Mouse (Mus musculus): Measurements from ENCODE around the gene Fam69b. TPM values are rescaled to one million over a fixed set of nuclear protein-coding genes. Genes with fewer than 3 reads are reported as not detected.

Gene Fam69b
- 24.4 and 49.4 TPM in 2 replicates for polyA plus RNA-seq (2012; ENCODE audit: insufficient read depth, insufficient read length, missing spikeins)

DNA sequence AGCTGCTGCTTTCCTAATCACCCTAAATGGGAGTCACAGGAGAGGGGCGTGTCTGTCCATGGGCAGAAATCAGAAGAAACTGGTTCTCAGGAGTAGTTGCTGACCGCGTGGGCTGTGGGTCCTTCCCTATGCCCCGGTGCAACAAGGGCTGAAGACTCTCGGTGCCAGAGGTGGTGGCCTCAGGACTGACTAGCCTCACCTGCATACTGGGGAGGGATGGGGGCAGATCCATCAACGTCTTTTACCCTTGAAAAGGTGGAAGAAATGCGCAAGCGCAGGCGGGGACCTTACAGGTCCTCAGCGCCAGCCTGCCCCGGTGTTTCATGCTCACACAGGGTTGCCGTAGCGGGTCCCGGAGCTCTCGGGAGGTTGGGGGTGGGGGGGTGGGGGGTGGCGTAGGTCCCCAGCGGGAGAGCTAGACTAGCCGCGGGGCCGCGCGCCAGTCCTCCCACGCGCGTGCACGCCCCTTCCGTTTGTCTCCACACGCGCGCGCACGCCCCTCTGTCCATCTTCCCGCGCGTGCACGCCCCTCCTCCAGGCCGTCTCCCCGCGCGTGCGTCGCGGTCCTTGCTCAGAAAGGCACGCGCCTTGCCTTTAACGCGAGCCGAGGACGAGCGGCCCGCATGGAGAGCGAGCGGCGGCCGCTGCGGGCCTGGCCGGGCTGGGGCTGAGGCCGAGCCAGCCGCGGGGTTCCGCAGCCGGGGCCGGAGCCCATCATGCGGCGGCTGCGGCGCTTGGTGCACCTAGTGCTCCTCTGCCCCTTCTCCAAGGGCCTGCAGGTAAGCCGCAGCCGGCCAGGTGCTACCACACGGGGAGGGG is at the start of gene Fam69b:
TSS of gene Fam69b (plus strand) at position 537 of the 819 bp plus-strand sequence.
- H3K4me1 ChIP-seq (ENCODE audit: control insufficient read depth, insufficient read depth, insufficient read length, low read length) = no peaks in the 10 kb centered on the region
- H3K4me3 ChIP-seq (ENCODE audit: insufficient read depth, low read depth, low read length) = peak within 1 kb of the TSS; percentile 51
- H3K27ac ChIP-seq (replicated peaks; ENCODE audit: low read depth, low read length) = peak within 1 kb of the TSS; percentile 30

- peak within 1 kb of the TSS; percentile 45 for H3K4me3 ChIP-seq (ENCODE audit: insufficient read depth, low read depth, low read length)
- H3K4me1 ChIP-seq (ENCODE audit: control insufficient read depth, insufficient read depth, insufficient read length, low read length) = peaks cover 31% of the 10 kb centered on the region
- H3K27ac ChIP-seq (replicated peaks; ENCODE audit: low read depth, low read length) = peak within 1 kb of the TSS; percentile 99
Observed at GRCm38 (mm10) chr2:26579714-26580113, 48.5 kb upstream of the Fam69b start, which contains the start of gene Egfl7. TSS of gene Egfl7 (plus strand) at chr2:26580014.

GRCm38 (mm10) chr2:26580751-26581150 is 47.5 kb upstream of the Fam69b start:
- H3K4me3 ChIP-seq (ENCODE audit: insufficient read depth, low read depth, low read length) = peak overlapping the region; percentile 45
- H3K27ac ChIP-seq (replicated peaks; ENCODE audit: low read depth, low read length) = peak overlapping the region; percentile 99
- peaks cover 26% of the 10 kb centered on the region for H3K4me1 ChIP-seq (ENCODE audit: control insufficient read depth, insufficient read depth, insufficient read length, low read length)

- Histone ChIP-seq H3K4me1 (ENCODE audit: control insufficient read depth, insufficient read depth, insufficient read length, low read length) (peaks cover 17% of the 10 kb centered on the region), H3K4me3 (ENCODE audit: insufficient read depth, low read depth, low read length) (peak overlapping the region; percentile 56), H3K27ac (replicated peaks; ENCODE audit: low read depth, low read length) (peak overlapping the region; percentile 99)
Observed at GRCm38 (mm10) chr2:26582203-26582602, 46.1 kb upstream of the Fam69b start.

DNA sequence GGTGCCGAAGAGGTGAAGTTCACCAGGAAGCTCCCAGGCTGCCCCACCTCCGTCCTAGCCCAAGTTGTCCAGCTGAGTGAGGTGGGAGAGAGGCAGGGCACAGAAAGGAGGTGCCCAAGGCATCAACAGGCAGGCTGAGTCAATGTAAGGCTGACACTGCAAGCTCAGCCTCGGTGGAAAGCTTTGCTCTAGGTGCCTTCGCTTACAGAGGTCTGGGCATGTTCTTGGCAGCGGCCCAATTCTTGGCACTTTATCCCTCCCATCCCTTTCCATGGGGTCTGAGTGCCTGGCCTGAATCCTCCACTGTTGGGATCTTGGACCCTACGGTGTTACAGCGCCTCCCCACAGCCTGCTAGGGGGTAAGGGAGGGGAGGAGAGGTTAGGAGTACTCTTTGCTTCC is 45.5 kb upstream of the Fam69b start:
- peaks cover 14% of the 10 kb centered on the region for H3K4me1 ChIP-seq (ENCODE audit: control insufficient read depth, insufficient read depth, insufficient read length, low read length)
- peak overlapping the region; percentile 56 for H3K4me3 ChIP-seq (ENCODE audit: insufficient read depth, low read depth, low read length)
- H3K27ac ChIP-seq (replicated peaks; ENCODE audit: low read depth, low read length) = peak overlapping the region; percentile 99

GRCm38 (mm10) chr2:26583640-26584039 is 44.6 kb upstream of the Fam69b start:
- Histone ChIP-seq H3K4me1 (ENCODE audit: control insufficient read depth, insufficient read depth, insufficient read length, low read length) (peaks cover 14% of the 10 kb centered on the region), H3K4me3 (ENCODE audit: insufficient read depth, low read depth, low read length) (peak overlapping the region; percentile 70), H3K27ac (replicated peaks; ENCODE audit: low read depth, low read length) (peak overlapping the region; percentile 99)

GRCm38 (mm10) chr2:26585713-26586112 is 42.5 kb upstream of the Fam69b start:
- Histone ChIP-seq H3K27ac (replicated peaks; ENCODE audit: low read depth, low read length) (peak overlapping the region; percentile 92), H3K4me3 (ENCODE audit: insufficient read depth, low read depth, low read length) (peak overlapping the region; percentile 70)

DNA sequence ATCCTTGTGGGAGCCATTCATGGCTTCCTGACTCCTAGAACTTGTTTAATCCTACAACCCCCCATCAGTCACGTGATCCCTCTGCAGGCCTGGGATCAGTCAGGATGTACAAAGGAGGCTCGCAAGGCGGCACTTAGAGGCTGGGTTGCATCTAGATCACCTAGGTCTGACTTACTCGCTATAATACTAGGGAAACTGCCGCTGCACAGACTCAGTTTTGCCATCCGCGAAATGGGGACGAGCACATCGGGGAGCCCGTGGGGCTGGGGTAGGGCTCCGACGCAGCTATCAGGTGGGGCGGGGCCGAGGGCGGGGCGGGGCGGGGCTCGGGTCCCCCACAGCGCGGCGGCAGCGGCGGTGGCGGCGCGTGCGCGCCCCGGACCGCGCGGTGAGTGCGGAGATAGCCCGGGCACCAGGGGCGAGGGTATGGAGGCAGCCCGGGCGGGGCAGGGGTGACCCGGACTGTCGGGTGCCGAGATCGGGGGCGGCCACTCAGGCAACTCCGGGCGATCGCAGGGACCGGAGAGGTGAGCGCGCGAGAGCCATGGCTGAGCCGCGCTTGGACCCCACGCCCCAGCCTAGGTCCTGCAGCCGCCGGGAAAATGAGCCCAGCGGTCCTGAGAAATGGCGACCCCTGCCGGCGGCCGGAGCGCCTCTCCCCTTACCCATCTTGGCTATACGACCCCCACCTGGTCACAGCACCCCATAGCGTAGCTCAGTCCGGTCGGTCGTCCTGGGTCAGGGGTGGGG is 41.8 kb upstream of the Fam69b start, which contains the start of gene Gm20532:
TSS of gene Gm20532 (plus strand) at position 346 of the 750 bp plus-strand sequence.
- H3K4me1 ChIP-seq (ENCODE audit: control insufficient read depth, insufficient read depth, insufficient read length, low read length) = no peaks in the 10 kb centered on the region
- peak within 1 kb of the TSS; percentile 92 for H3K27ac ChIP-seq (replicated peaks; ENCODE audit: low read depth, low read length)
- peak within 1 kb of the TSS; percentile 70 for H3K4me3 ChIP-seq (ENCODE audit: insufficient read depth, low read depth, low read length)

More at GRCm38 (mm10) chr2:26585713-26586112, 42.5 kb upstream of the Fam69b start:
- no peaks in the 10 kb centered on the region for H3K4me1 ChIP-seq (ENCODE audit: control insufficient read depth, insufficient read depth, insufficient read length, low read length)

GRCm38 (mm10) chr2:26587044-26587405 is 41.2 kb upstream of the Fam69b start:
- Histone ChIP-seq H3K4me3 (ENCODE audit: insufficient read depth, low read depth, low read length) (peak overlapping the region; percentile 70), H3K4me1 (ENCODE audit: control insufficient read depth, insufficient read depth, insufficient read length, low read length) (no peaks in the 10 kb centered on the region), H3K27ac (replicated peaks; ENCODE audit: low read depth, low read length) (peak overlapping the region; percentile 42)

- Histone ChIP-seq H3K4me1 (ENCODE audit: control insufficient read depth, insufficient read depth, insufficient read length, low read length) (no peaks in the 10 kb centered on the region), H3K4me3 (ENCODE audit: insufficient read depth, low read depth, low read length) (peak overlapping the region; percentile 70), H3K27ac (replicated peaks; ENCODE audit: low read depth, low read length) (peak overlapping the region; percentile 42)
Observed at GRCm38 (mm10) chr2:26588573-26588972, 39.7 kb upstream of the Fam69b start.

- H3K4me3 ChIP-seq (ENCODE audit: insufficient read depth, low read depth, low read length) = peak overlapping the region; percentile 70
- no peaks in the 10 kb centered on the region for H3K4me1 ChIP-seq (ENCODE audit: control insufficient read depth, insufficient read depth, insufficient read length, low read length)
- H3K27ac ChIP-seq (replicated peaks; ENCODE audit: low read depth, low read length) = peak overlapping the region; percentile 42
Observed at GRCm38 (mm10) chr2:26589284-26589683, 39.0 kb upstream of the Fam69b start.

DNA sequence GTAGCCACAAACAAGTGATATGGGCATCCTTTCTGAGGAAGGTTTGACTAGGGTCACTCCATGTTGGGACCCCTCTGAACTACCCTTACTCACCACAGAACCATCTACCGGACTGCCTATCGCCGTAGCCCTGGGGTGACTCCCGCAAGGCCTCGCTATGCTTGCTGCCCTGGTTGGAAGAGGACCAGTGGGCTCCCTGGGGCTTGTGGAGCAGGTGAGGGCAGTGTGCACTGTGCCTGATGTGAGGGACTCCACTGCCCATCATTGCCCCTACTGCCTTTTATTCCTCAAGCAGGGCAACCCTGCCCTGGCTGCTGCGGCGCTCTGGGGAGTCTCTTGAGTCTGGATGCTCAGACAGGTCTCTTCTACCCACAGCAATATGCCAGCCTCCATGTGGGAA is 38.0 kb upstream of the Fam69b start:
- Histone ChIP-seq H3K4me1 (ENCODE audit: control insufficient read depth, insufficient read depth, insufficient read length, low read length) (no peaks in the 10 kb centered on the region), H3K4me3 (ENCODE audit: insufficient read depth, low read depth, low read length) (peak overlapping the region; percentile 70), H3K27ac (replicated peaks; ENCODE audit: low read depth, low read length) (peak overlapping the region; percentile 42)

DNA sequence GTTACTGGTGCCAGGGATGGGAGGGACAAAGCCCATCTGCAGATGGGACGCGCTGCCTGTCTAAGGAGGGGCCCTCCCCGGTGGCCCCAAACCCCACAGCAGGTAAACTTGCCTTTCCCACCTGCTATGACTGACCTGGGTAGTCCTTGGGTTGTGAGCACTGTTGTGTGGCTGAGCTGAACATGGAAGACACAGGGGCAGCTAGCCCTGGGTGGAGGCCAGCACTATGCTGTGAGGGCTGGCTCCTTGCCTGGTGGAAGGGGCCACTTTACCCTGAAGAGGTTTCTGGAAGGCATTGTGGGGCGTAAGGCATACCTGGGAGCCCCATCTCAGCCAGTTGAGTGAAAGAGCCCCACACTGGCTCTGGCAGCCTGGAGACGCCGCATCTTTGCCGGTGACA is 37.3 kb upstream of the Fam69b start:
- H3K27ac ChIP-seq (replicated peaks; ENCODE audit: low read depth, low read length) = no peak overlapping the region
- peak overlapping the region; percentile 70 for H3K4me3 ChIP-seq (ENCODE audit: insufficient read depth, low read depth, low read length)
- no peaks in the 10 kb centered on the region for H3K4me1 ChIP-seq (ENCODE audit: control insufficient read depth, insufficient read depth, insufficient read length, low read length)

DNA sequence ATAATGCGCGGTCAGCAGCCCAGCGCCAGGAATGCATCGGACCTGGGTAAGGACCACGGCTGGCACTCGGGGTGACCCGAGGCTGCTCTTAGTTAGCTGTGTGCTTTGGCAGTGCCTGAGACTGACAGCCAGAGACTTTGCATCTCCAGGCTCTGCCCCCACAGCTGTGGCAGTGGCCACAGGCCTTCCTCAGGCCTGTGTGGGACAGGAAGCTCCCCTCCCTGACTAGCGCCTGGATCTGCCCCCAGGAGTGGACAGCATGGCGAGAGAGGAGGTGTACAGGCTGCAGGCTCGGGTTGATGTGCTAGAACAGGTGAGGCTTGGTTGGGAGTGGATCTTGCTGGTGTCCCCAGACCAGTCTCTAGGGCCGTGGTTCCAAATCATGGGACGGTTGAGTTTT is 36.8 kb upstream of the Fam69b start:
- Histone ChIP-seq H3K4me1 (ENCODE audit: control insufficient read depth, insufficient read depth, insufficient read length, low read length) (no peaks in the 10 kb centered on the region), H3K4me3 (ENCODE audit: insufficient read depth, low read depth, low read length) (peak overlapping the region; percentile 70), H3K27ac (replicated peaks; ENCODE audit: low read depth, low read length) (no peak overlapping the region)
